Mouse (Mus musculus): ENCODE results near the gene Mpeg1. TPM values are rescaled to one million over a fixed set of nuclear protein-coding genes. Genes with fewer than 3 reads are reported as not detected.

Mpeg1 gene
- polyA plus RNA-seq, 1 experiment from 2014 or later: 2.2 TPM

GRCm38 (mm10) chr19:12440103-12440725 lies 20.4 kb upstream of the Mpeg1 start:
- Histone ChIP-seq H3K27ac (ENCODE audit: low read depth, low read length) (no peak overlapping the region), H3K9ac (ENCODE audit: low read depth, low read length) (no peak overlapping the region), H3K36me3 (ENCODE audit: control insufficient read depth, insufficient read depth) (no peaks in the 10 kb centered on the region), H3K9me3 (ENCODE audit: control insufficient read depth) (no peaks in the 10 kb centered on the region), H3K4me1 (replicated peaks; ENCODE audit: control insufficient read depth, insufficient read depth, low read length) (no peaks in the 10 kb centered on the region), H3K4me3 (ENCODE audit: low read depth, low read length) (no peak overlapping the region), H3K4me2 (replicated peaks; ENCODE audit: low read depth) (no peak overlapping the region), H3K27me3 (replicated peaks; ENCODE audit: control insufficient read depth, insufficient read depth, low read length) (no peaks in the 10 kb centered on the region)
- no peak for TF ChIP-seq CTCF (IDR thresholded peaks at IDR 0.05; ENCODE audit: low read depth)
- 57% methylated on average over 5 of the region's 5 CpGs for WGBS
- no peak for ATAC-seq

GRCm38 (mm10) chr19:12442560-12442959 lies 18.0 kb upstream of the Mpeg1 start:
- ATAC-seq: no peak
- Histone ChIP-seq H3K9me3 (ENCODE audit: control insufficient read depth) (no peaks in the 10 kb centered on the region), H3K27me3 (replicated peaks; ENCODE audit: control insufficient read depth, insufficient read depth, low read length) (no peaks in the 10 kb centered on the region), H3K9ac (ENCODE audit: low read depth, low read length) (no peak overlapping the region), H3K4me1 (replicated peaks; ENCODE audit: control insufficient read depth, insufficient read depth, low read length) (no peaks in the 10 kb centered on the region), H3K4me2 (replicated peaks; ENCODE audit: low read depth) (no peak overlapping the region), H3K36me3 (ENCODE audit: control insufficient read depth, insufficient read depth) (no peaks in the 10 kb centered on the region), H3K4me3 (ENCODE audit: low read depth, low read length) (no peak overlapping the region), H3K27ac (ENCODE audit: low read depth, low read length) (no peak overlapping the region)
- WGBS: 75% methylated on average over 4 of the region's 4 CpGs
- no peak for TF ChIP-seq CTCF (IDR thresholded peaks at IDR 0.05; ENCODE audit: low read depth)

GRCm38 (mm10) chr19:12445014-12445413 lies 15.6 kb upstream of the Mpeg1 start:
- Histone ChIP-seq H3K9ac (ENCODE audit: low read depth, low read length) (no peak overlapping the region), H3K9me3 (ENCODE audit: control insufficient read depth) (no peaks in the 10 kb centered on the region), H3K27me3 (replicated peaks; ENCODE audit: control insufficient read depth, insufficient read depth, low read length) (no peaks in the 10 kb centered on the region), H3K4me3 (ENCODE audit: low read depth, low read length) (no peak overlapping the region), H3K27ac (ENCODE audit: low read depth, low read length) (no peak overlapping the region), H3K4me1 (replicated peaks; ENCODE audit: control insufficient read depth, insufficient read depth, low read length) (no peaks in the 10 kb centered on the region), H3K4me2 (replicated peaks; ENCODE audit: low read depth) (no peak overlapping the region), H3K36me3 (ENCODE audit: control insufficient read depth, insufficient read depth) (no peaks in the 10 kb centered on the region)
- ATAC-seq: no peak
- TF ChIP-seq CTCF (IDR thresholded peaks at IDR 0.05; ENCODE audit: low read depth): no peak
- WGBS: 79% methylated on average over 3 of the region's 3 CpGs

GRCm38 (mm10) chr19:12457401-12458066 lies 3.0 kb upstream of the Mpeg1 start:
- H3K4me1 ChIP-seq (replicated peaks; ENCODE audit: control insufficient read depth, insufficient read depth, low read length): no peaks in the 10 kb centered on the region
- 62% methylated on average over 12 of the region's 12 CpGs for WGBS
- no peak overlapping the region for H3K27ac ChIP-seq (ENCODE audit: low read depth, low read length)
- no peak overlapping the region for H3K9ac ChIP-seq (ENCODE audit: low read depth, low read length)
- TF ChIP-seq CTCF (IDR thresholded peaks at IDR 0.05; ENCODE audit: low read depth): no peak
- no peak for ATAC-seq
- H3K4me3 ChIP-seq (ENCODE audit: low read depth, low read length): no peak overlapping the region
- H3K9me3 ChIP-seq (ENCODE audit: control insufficient read depth): no peaks in the 10 kb centered on the region
- H3K27me3 ChIP-seq (replicated peaks; ENCODE audit: control insufficient read depth, insufficient read depth, low read length): no peaks in the 10 kb centered on the region
- no peak overlapping the region for H3K4me2 ChIP-seq (replicated peaks; ENCODE audit: low read depth)
- H3K36me3 ChIP-seq (ENCODE audit: control insufficient read depth, insufficient read depth): no peaks in the 10 kb centered on the region

- no peaks in the 10 kb centered on the region for H3K27me3 ChIP-seq (replicated peaks; ENCODE audit: control insufficient read depth, insufficient read depth, low read length)
- ATAC-seq: no peak
- H3K4me2 ChIP-seq (replicated peaks; ENCODE audit: low read depth): no peak overlapping the region
- no peaks in the 10 kb centered on the region for H3K4me1 ChIP-seq (replicated peaks; ENCODE audit: control insufficient read depth, insufficient read depth, low read length)
- WGBS: 79% methylated on average over 4 of the region's 4 CpGs
- H3K9ac ChIP-seq (ENCODE audit: low read depth, low read length): no peak overlapping the region
- no peak overlapping the region for H3K27ac ChIP-seq (ENCODE audit: low read depth, low read length)
- H3K36me3 ChIP-seq (ENCODE audit: control insufficient read depth, insufficient read depth): no peaks in the 10 kb centered on the region
- no peak overlapping the region for H3K4me3 ChIP-seq (ENCODE audit: low read depth, low read length)
- no peaks in the 10 kb centered on the region for H3K9me3 ChIP-seq (ENCODE audit: control insufficient read depth)
- TF ChIP-seq CTCF (IDR thresholded peaks at IDR 0.05; ENCODE audit: low read depth): no peak
These were observed 1.1 kb upstream of the Mpeg1 start for GRCm38 (mm10) chr19:12459516-12459915.

GRCm38 (mm10) chr19:12462851-12463721 lies 2.5 kb downstream of the Mpeg1 start:
- Histone ChIP-seq H3K4me3 (ENCODE audit: low read depth, low read length) (no peak overlapping the region), H3K27ac (ENCODE audit: low read depth, low read length) (no peak overlapping the region), H3K27me3 (replicated peaks; ENCODE audit: control insufficient read depth, insufficient read depth, low read length) (no peaks in the 10 kb centered on the region), H3K9me3 (ENCODE audit: control insufficient read depth) (no peaks in the 10 kb centered on the region), H3K9ac (ENCODE audit: low read depth, low read length) (no peak overlapping the region), H3K4me2 (replicated peaks; ENCODE audit: low read depth) (no peak overlapping the region), H3K4me1 (replicated peaks; ENCODE audit: control insufficient read depth, insufficient read depth, low read length) (no peaks in the 10 kb centered on the region), H3K36me3 (ENCODE audit: control insufficient read depth, insufficient read depth) (no peaks in the 10 kb centered on the region)
- no peak for ATAC-seq
- 75% methylated on average over 7 of the region's 7 CpGs for WGBS
- TF ChIP-seq CTCF (IDR thresholded peaks at IDR 0.05; ENCODE audit: low read depth): no peak

All from intestine, postnatal 0 days (tissue).